Mouse (Mus musculus): ENCODE measurements at regions not wholly inside any gene's neighbourhood (a gene's known extent, or its start where the extent isn't known, plus 50 kb on each side); places are given as distances from the start of the nearest gene placed in this dataset.
"Not testable (repeated sequence)": the region's sequence is repeated elsewhere in the genome, so short reads cannot be mapped to it uniquely, and the experiment has no call there.

- no peak for DNase-seq (ENCODE audit: low read depth, low spot score)
Observed at GRCm38 (mm10) chr3:17452984-17453383, 495.2 kb upstream of the Cypt12 start.

GRCm38 (mm10) chr3:17460545-17460944 is 487.7 kb upstream of the Cypt12 start:
- no peak for DNase-seq (ENCODE audit: low read depth, low spot score)

GRCm38 (mm10) chr3:17461365-17461764 is 486.8 kb upstream of the Cypt12 start:
- no peak for DNase-seq (ENCODE audit: low read depth, low spot score)

- no peak for DNase-seq (ENCODE audit: low read depth, low spot score)
Observed at GRCm38 (mm10) chr3:17473812-17474211, 474.4 kb upstream of the Cypt12 start.

- DNase-seq (ENCODE audit: low read depth, low spot score): no peak
Observed at GRCm38 (mm10) chr3:17489240-17490142, 458.7 kb upstream of the Cypt12 start.

- no peak for DNase-seq (ENCODE audit: low read depth, low spot score)
Observed at GRCm38 (mm10) chr3:17490632-17491031, 457.6 kb upstream of the Cypt12 start.

- DNase-seq (ENCODE audit: low read depth, low spot score): no peak
Observed at GRCm38 (mm10) chr3:17498291-17498690, 449.9 kb upstream of the Cypt12 start.

- no peak for DNase-seq (ENCODE audit: low read depth, low spot score)
Observed at GRCm38 (mm10) chr3:17501556-17501955, 446.7 kb upstream of the Cypt12 start.

- DNase-seq (ENCODE audit: low read depth, low spot score): no peak
Observed at GRCm38 (mm10) chr3:17541346-17541745, 406.9 kb upstream of the Cypt12 start.

- no peak for DNase-seq (ENCODE audit: low read depth, low spot score)
Observed at GRCm38 (mm10) chr3:17547559-17548059, 400.6 kb upstream of the Cypt12 start.

GRCm38 (mm10) chr3:17582487-17582886 is 365.7 kb upstream of the Cypt12 start:
- no peak for DNase-seq (ENCODE audit: low read depth, low spot score)

GRCm38 (mm10) chr3:17589956-17590546 is 358.2 kb upstream of the Cypt12 start:
- peak; percentile 19 for DNase-seq (ENCODE audit: low read depth, low spot score)

GRCm38 (mm10) chr3:17592463-17592862 is 355.7 kb upstream of the Cypt12 start:
- no peak for DNase-seq (ENCODE audit: low read depth, low spot score)

- DNase-seq (ENCODE audit: low read depth, low spot score): no peak
Observed at GRCm38 (mm10) chr3:17596365-17596764, 351.8 kb upstream of the Cypt12 start.

- no peak for DNase-seq (ENCODE audit: low read depth, low spot score)
Observed at GRCm38 (mm10) chr3:17613486-17613885, 334.7 kb upstream of the Cypt12 start.

GRCm38 (mm10) chr3:17616439-17617070 is 331.7 kb upstream of the Cypt12 start:
- DNase-seq (ENCODE audit: low read depth, low spot score): peak; percentile 37

- DNase-seq (ENCODE audit: low read depth, low spot score): no peak
Observed at GRCm38 (mm10) chr3:17619489-17619888, 328.7 kb upstream of the Cypt12 start.

- no peak for DNase-seq (ENCODE audit: low read depth, low spot score)
Observed at GRCm38 (mm10) chr3:17619890-17620289, 328.3 kb upstream of the Cypt12 start.

GRCm38 (mm10) chr3:17620398-17620797 is 327.8 kb upstream of the Cypt12 start:
- DNase-seq (ENCODE audit: low read depth, low spot score): no peak

GRCm38 (mm10) chr3:17632484-17632883 is 315.7 kb upstream of the Cypt12 start:
- DNase-seq (ENCODE audit: low read depth, low spot score): no peak

GRCm38 (mm10) chr3:17636276-17636675 is 311.9 kb upstream of the Cypt12 start:
- DNase-seq (ENCODE audit: low read depth, low spot score): no peak

GRCm38 (mm10) chr3:17659988-17660387 is 288.2 kb upstream of the Cypt12 start:
- not testable (repeated sequence) for DNase-seq (ENCODE audit: low read depth, low spot score)
